In the genomic region with DNA sequence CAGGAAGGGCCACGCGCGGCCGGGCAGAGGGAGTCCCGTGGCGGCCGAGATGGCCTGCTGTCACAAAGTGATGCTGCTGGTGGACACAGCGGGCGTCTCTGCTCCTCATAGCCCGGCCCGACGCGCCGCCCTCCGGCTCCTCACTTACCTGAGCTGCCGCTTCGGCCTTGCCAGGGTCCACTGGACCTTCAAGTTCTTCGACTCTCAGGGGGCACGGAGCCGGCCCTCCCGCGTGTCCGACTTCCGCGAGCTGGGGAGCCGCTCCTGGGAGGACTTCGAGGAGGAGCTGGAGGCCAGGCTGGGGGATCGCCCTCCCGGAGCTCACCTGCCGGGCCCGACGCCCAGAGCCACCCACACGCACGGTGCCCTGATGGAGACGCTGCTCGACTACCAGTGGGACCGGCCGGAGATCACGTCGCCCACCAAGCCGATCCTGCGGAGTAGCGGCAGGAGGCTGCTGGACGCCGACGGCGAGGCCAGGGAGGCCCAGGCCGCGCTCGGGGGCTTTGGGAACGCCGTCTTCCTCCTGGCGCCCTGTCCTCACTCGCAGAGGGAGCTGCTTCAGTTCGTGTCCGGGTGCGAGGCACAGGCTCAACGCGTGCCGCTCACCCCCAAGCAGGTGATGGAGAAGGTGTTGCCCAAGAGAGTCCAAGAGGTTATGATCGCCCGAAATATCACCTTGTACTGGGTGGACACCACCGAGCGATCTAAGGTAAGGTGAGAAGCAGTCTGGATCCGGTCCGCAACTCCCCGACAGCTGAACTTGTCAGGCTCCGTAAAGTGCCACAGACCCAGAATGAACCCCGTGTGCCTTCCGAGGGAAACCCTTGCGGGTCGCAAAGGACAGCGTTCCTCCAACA, we compare ENCODE assay signal across 8 mouse cellular contexts. TPM values are rescaled to one million over a fixed set of nuclear protein-coding genes. Genes with fewer than 3 reads are reported as not detected.
DNase-seq lines count a peak whose midpoint lies in the region; ATAC-seq and TF ChIP-seq lines count a peak whose summit lies in the region.

No protein-coding gene starts in this region.

- WGBS in hindbrain, postnatal 0 days = 1% methylated on average over 73 of the region's 73 CpGs
- under 1% methylated on average over 72 of the region's 73 CpGs for WGBS in midbrain, embryonic 16.5 days

- peak overlapping the region; percentile 44 for H3K9ac ChIP-seq in hindbrain, postnatal 0 days (replicated peaks; ENCODE audit: low read length)
- peak overlapping the region; percentile 60 for H3K9ac ChIP-seq in midbrain, embryonic 16.5 days (ENCODE audit: low read depth, low read length)

- no peak for TF ChIP-seq CTCF in gastrocnemius, adult 2 months (IDR thresholded peaks at IDR 0.05)
- TF ChIP-seq CTCF in hindbrain, postnatal 0 days (IDR thresholded peaks at IDR 0.05; ENCODE audit: low read depth) = no peak

- DNase-seq in gastrocnemius, adult 2 months = no peak
- no peak for DNase-seq in gastrocnemius, postnatal 25 days
- peak; percentile 14 for DNase-seq in urinary bladder, postnatal 25 days (ENCODE audit: low spot score)
- DNase-seq in urinary bladder, postnatal 10 days (ENCODE audit: low spot score) = no peak
- no peak for DNase-seq in hindbrain, postnatal 0 days (ENCODE audit: low spot score)
- no peak for DNase-seq in right cerebral cortex, postnatal 36 days (ENCODE audit: low spot score in 2 of 2)
- no peak for DNase-seq in right cerebral cortex, adult 2 months (ENCODE audit: low spot score in 2 of 2)

- ATAC-seq in hindbrain, postnatal 0 days = no peak; the same call in 1 of the 2 replicates
- ATAC-seq in midbrain, embryonic 16.5 days = peak; percentile 39

- no peaks in the 10 kb centered on the region for H3K4me1 ChIP-seq in hindbrain, postnatal 0 days (ENCODE audit: insufficient read depth, low read length)
- peaks cover 13% of the 10 kb centered on the region; the same call in 1 of the 2 replicates for H3K4me1 ChIP-seq in midbrain, embryonic 16.5 days (ENCODE audit: control insufficient read depth, insufficient read depth, low read length)

- intact Hi-C loops in gastrocnemius, adult 2 months (cut with DNase I) = loop anchor here (5.0 kb wide), 1 partner anchor 52 kb away; no protein-coding TSS in a partner anchor

- H3K27ac ChIP-seq in gastrocnemius, adult 2 months = no peak overlapping the region
- H3K27ac ChIP-seq in hindbrain, postnatal 0 days = no peak overlapping the region
- H3K27ac ChIP-seq in midbrain, embryonic 16.5 days (ENCODE audit: low read length) = no peak overlapping the region

- H3K9me3 ChIP-seq in hindbrain, postnatal 0 days (ENCODE audit: low read length) = no peaks in the 10 kb centered on the region
- H3K9me3 ChIP-seq in midbrain, embryonic 16.5 days (replicated peaks; ENCODE audit: control insufficient read depth, low read length, poor library complexity, severe bottlenecking) = no peaks in the 10 kb centered on the region

- H3K4me2 ChIP-seq in hindbrain, postnatal 0 days (ENCODE audit: low read depth, low read length) = peak overlapping the region; percentile 95
- peak overlapping the region; percentile 100 for H3K4me2 ChIP-seq in midbrain, embryonic 16.5 days (ENCODE audit: low read length)

- H3K36me3 ChIP-seq in hindbrain, postnatal 0 days (ENCODE audit: insufficient read depth, low read length) = no peaks in the 10 kb centered on the region
- no peaks in the 10 kb centered on the region for H3K36me3 ChIP-seq in midbrain, embryonic 16.5 days (ENCODE audit: control insufficient read depth, insufficient read depth, low read length)

- no peaks in the 10 kb centered on the region for H3K27me3 ChIP-seq in hindbrain, postnatal 0 days (ENCODE audit: insufficient read depth, low read length)
- no peaks in the 10 kb centered on the region for H3K27me3 ChIP-seq in midbrain, embryonic 16.5 days (ENCODE audit: control insufficient read depth, insufficient read depth, low read depth, low read length)

- peak overlapping the region; percentile 75 for H3K4me3 ChIP-seq in gastrocnemius, adult 2 months
- H3K4me3 ChIP-seq in hindbrain, postnatal 0 days (ENCODE audit: low read length) = peak overlapping the region; percentile 77
- peak overlapping the region; percentile 79 for H3K4me3 ChIP-seq in midbrain, embryonic 16.5 days (ENCODE audit: low read depth, low read length)

RNA-seq across cellular contexts. Expression of a gene that starts 0.5 kb away (rescaled TPM):
- not detected for total RNA-seq in gastrocnemius, adult 2 months (2021)
- total RNA-seq in gastrocnemius, postnatal 25 days (2021) = under 1 TPM; 0.05 to 0.13 TPM
- 8.7 and 8.8 TPM in 2 replicates for total RNA-seq in hindbrain, postnatal 0 days (2014; rRNA removed)
- polyA plus RNA-seq in hindbrain, postnatal 0 days (2015; fragmentation: Nextera tagmentation; extraction: Ambion mirVana) = 2.0 and 2.1 TPM in 2 replicates
- 0.87 and 0.92 TPM in 2 replicates for polyA plus RNA-seq in midbrain, embryonic 16.5 days (2015; fragmentation: Nextera tagmentation; extraction: Ambion mirVana)

RNA-seq across cellular contexts. Expression of a gene that starts 43.1 kb away (rescaled TPM):
- total RNA-seq in gastrocnemius, adult 2 months (2021) = not detected
- not detected for total RNA-seq in gastrocnemius, postnatal 25 days (2021)
- 0.68 and 2.5 TPM in 2 replicates for total RNA-seq in hindbrain, postnatal 0 days (2014; rRNA removed)
- 4.0 and 4.3 TPM in 2 replicates for polyA plus RNA-seq in hindbrain, postnatal 0 days (2015; fragmentation: Nextera tagmentation; extraction: Ambion mirVana)
- 2.3 and 4.3 TPM in 2 replicates for polyA plus RNA-seq in midbrain, embryonic 16.5 days (2015; fragmentation: Nextera tagmentation; extraction: Ambion mirVana)

RNA-seq across cellular contexts. Expression of a gene that starts 55.0 kb away (rescaled TPM):
- under 1 TPM; 0.54 to 0.56 TPM for total RNA-seq in gastrocnemius, adult 2 months (2021)
- total RNA-seq in gastrocnemius, postnatal 25 days (2021) = under 1 TPM; 0.59 to 0.91 TPM
- 7.3 and 8.5 TPM in 2 replicates for total RNA-seq in hindbrain, postnatal 0 days (2014; rRNA removed)
- 1.9 and 2.3 TPM in 2 replicates for polyA plus RNA-seq in hindbrain, postnatal 0 days (2015; fragmentation: Nextera tagmentation; extraction: Ambion mirVana)
- 1.3 and 1.9 TPM in 2 replicates for polyA plus RNA-seq in midbrain, embryonic 16.5 days (2015; fragmentation: Nextera tagmentation; extraction: Ambion mirVana)
